Mouse (Mus musculus): ENCODE measurements around the gene Acaa1b. TPM values are rescaled to one million over a fixed set of nuclear protein-coding genes. Genes with fewer than 3 reads are reported as not detected.

Acaa1b gene
- total RNA-seq, 2 experiments from 2014 or later = 0.46 to 0.84 TPM

DNA sequence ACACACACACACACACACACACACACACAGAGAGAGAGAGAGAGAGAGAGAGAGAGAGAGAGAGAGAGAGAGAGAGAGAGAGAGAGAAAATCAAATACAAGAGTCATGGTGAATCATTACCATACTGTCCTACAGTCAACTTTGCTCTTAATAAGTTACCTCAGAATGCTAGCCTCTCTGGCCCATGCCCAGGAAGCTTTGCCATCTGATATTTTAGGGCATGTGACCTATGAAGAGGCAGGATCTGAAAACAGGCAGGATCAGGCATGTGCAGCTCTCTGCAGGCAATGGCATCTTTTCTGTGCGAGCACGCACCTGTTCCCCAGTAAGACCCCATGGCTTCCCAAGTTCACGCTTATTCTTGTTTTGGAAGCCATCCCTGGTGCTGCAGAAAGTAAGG is 3.8 kb upstream of the Acaa1b start:
- Histone ChIP-seq H3K4me3 (no peak overlapping the region), H3K27ac (no peak overlapping the region)
- TF ChIP-seq CTCF (IDR thresholded peaks at IDR 0.05) = no peak
- intact Hi-C loops (cut with DNase I) = no loop called here
- DNase-seq = no peak

DNA sequence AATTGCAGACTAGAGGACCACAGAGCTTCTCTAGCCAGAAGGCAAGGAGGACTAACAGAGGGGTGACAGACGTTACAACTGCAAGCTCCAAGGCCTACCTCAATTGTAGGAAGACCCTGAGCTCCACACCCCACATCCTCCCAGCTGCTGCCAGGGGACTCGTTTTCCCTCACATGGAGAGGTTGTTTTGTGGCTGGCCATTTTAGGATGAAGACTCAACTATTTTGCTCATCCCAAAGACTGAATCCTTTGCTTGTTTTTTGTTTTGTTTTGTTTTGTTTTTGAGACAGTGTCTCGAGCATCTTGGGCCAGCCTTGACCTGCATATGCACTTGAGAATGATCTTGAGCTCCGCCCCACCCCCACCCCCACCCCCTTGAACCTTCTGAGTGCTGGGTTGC is 2.0 kb upstream of the Acaa1b start, which contains the start of gene Gm47289:
TSS of gene Gm47289 (plus strand) at position 301 of the 400 bp plus-strand sequence.
- intact Hi-C loops (cut with DNase I) = loop anchor here (5.0 to 10.0 kb wide), 3 partner anchors 33 to 193 kb away; no protein-coding TSS in a partner anchor
- Histone ChIP-seq H3K4me3 (no peak within 1 kb of the TSS), H3K27ac (no peak within 1 kb of the TSS)
- no peak for TF ChIP-seq CTCF (IDR thresholded peaks at IDR 0.05)
- DNase-seq = no peak

DNA sequence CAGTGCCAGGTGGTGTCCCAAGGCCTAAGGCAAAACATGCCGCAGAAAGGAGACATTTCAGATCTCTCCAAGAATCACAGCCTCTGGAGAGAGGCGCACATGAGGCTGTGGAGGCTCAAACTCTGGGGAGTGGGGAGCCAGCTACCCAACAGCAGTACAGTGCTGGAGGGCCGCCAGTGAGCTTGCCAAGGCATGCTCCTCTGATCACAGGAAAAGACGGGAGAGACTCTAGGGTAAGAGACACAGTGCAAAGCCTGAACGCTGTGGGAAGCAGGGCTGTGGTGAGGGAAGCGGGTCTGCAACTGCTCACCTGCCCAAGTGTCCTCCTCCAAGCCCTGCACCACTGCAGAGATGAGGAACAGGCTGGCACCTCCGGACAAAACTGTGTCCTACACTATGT is 1.1 kb downstream of the Acaa1b start:
- no peak overlapping the region for H3K4me3 ChIP-seq
- intact Hi-C loops (cut with DNase I) = loop anchor here (5.0 to 10.0 kb wide), 3 partner anchors 36 to 196 kb away; no protein-coding TSS in a partner anchor

GRCm38 (mm10) chr9:119155416-119155815 is 1.5 kb downstream of the Acaa1b start:
- H3K4me3 ChIP-seq = no peak overlapping the region
- no peak for DNase-seq
- TF ChIP-seq CTCF (IDR thresholded peaks at IDR 0.05) = no peak
- intact Hi-C loops (cut with DNase I) = loop anchor here (5.0 to 10.0 kb wide), 3 partner anchors 37 to 197 kb away; no protein-coding TSS in a partner anchor
- H3K27ac ChIP-seq = no peak overlapping the region

More for the DNA sequence above, 1.1 kb downstream of the Acaa1b start:
- DNase-seq = peak; percentile 40
- TF ChIP-seq CTCF (IDR thresholded peaks at IDR 0.05) = no peak
- no peak overlapping the region for H3K27ac ChIP-seq

- no peak for DNase-seq
- Histone ChIP-seq H3K27ac (no peak overlapping the region), H3K4me3 (no peak overlapping the region)
- intact Hi-C loops (cut with DNase I) = loop anchor here (10.0 kb wide), 1 partner anchor 123 kb away; no protein-coding TSS in a partner anchor
- no peak for TF ChIP-seq CTCF (IDR thresholded peaks at IDR 0.05)
These were observed 5.1 kb downstream of the Acaa1b start for GRCm38 (mm10) chr9:119151751-119152150.

DNA sequence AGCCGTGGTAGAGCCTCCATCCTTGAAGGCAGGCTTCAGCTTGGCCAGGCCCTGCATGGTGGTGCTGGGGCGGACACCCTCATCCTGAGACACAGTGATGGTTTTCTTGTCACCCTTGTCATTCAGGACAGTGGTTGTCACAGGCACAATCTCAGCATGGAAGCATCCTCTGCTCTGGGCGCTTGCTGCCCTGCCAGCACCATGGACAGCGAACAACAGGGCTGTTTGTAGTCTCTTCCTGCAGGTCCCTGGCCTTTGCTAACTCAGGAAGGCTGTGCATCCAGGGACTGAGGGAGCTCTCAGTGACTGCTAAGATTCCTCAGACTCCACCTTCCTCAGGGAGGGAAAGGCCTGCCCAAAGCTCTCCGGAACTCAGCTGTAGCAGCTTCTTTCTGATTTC is 7.3 kb downstream of the Acaa1b start:
- H3K4me3 ChIP-seq = no peak overlapping the region
- H3K27ac ChIP-seq = no peak overlapping the region
- intact Hi-C loops (cut with DNase I) = no loop called here
- TF ChIP-seq CTCF (IDR thresholded peaks at IDR 0.05) = no peak
- peak; percentile 42 for DNase-seq

DNA sequence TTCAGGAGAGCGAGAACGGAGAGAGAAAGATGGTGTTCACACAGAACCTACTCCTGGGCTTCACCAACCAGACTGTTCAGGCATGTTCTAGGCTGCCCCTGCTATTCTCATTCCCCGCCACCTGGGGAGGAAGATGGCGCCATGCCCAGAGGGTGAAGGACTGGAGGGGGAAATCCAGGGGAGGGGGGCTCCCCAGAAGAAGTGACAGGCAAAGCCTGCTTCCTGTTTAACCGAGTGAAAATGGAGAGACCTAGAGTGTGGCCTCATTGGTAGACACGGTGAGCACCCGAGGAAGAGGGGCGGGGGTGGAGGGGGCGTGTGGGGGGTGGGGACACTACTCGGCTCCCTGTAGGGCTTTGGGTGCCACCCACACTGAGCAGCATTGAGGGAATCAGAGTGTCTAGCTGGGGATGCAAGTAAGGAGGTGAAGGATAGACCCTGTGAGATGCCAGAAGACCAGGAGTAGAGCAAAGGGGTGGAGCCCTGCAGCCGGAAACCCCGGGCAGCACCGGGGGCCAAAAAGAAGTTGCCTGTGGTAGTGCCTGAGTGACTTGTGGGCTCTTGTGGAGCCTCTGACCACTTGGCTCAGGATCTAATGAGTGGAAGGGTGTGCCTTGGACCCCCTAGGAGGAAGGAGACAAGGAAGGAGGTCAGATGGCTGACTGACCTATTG is 10.7 kb downstream of the Acaa1b start:
- intact Hi-C loops (cut with DNase I) = no loop called here
- H3K4me3 ChIP-seq = no peak overlapping the region
- DNase-seq = no peak
- TF ChIP-seq CTCF (IDR thresholded peaks at IDR 0.05) = no peak
- no peak overlapping the region for H3K27ac ChIP-seq

DNA sequence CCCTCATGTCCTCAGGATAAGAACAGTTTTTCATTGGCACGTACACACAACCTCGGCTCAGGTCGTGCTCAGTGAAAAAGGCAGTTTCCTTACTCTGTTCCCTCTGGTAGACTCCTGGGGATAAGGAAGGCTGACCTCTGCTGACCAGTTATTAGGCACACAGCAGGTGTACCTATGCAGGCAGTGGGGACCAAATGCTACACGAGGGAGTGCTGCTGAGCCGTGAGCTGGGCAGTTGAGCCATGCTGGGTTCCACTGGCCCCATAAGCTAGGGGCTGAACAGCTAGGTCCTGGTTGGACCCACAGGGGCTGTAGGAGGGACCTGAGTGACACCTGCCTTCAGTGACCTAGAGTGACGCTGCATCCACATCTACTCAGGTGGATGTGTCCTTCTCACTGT is 11.3 kb downstream of the Acaa1b start:
- Histone ChIP-seq H3K27ac (no peak overlapping the region), H3K4me3 (no peak overlapping the region)
- no peak for DNase-seq
- no peak for TF ChIP-seq CTCF (IDR thresholded peaks at IDR 0.05)
- intact Hi-C loops (cut with DNase I) = no loop called here

DNA sequence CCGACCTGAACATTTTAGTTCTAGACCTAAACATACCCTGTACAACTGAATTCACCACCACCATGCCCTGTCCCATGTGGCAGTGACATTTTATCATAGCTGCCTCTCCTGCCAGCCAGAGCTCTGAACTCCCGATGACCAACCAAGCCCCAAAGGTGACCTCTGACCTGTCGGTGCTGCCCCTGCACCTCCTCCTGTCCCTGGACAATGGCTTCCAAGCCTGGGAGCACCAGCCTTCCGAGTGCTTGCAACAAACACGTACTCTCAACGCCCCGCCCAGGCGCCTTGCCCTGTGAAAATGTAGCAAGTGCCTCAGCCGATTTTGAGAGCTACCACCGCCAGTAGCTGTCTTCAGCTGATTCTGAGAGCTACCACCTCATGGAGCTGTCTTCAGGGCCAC is 11.8 kb downstream of the Acaa1b start:
- intact Hi-C loops (cut with DNase I) = no loop called here
- Histone ChIP-seq H3K4me3 (no peak overlapping the region), H3K27ac (no peak overlapping the region)
- TF ChIP-seq CTCF (IDR thresholded peaks at IDR 0.05) = no peak
- DNase-seq = no peak

GRCm38 (mm10) chr9:119144696-119145095 is 12.2 kb downstream of the Acaa1b start:
- H3K4me3 ChIP-seq = no peak overlapping the region

DNA sequence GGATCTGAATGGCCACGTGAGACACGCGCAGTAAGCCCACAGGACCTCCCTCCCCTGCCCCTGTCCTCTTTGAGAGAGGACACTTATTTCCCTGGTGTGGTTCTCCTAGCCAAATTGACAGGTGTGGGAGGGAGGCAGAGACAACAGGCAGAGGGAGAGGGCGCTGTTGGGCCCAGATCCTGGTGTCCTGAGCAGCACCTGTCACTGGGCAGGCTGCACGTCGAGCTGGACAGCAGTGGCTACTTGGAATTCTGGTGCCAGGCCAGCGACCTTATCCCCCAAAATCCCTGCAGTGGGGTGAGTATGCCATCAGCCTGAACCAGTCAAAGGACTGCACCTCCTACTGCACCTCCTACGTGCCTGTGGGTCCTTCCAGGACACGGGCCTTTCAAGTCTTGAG is 13.5 kb downstream of the Acaa1b start:
- Histone ChIP-seq H3K4me3 (no peak overlapping the region), H3K27ac (no peak overlapping the region)
- intact Hi-C loops (cut with DNase I) = no loop called here
- TF ChIP-seq CTCF (IDR thresholded peaks at IDR 0.05) = no peak; the same call in 1 of the 2 replicates
- no peak for DNase-seq

More at GRCm38 (mm10) chr9:119144696-119145095, 12.2 kb downstream of the Acaa1b start:
- DNase-seq = no peak
- intact Hi-C loops (cut with DNase I) = no loop called here
- no peak for TF ChIP-seq CTCF (IDR thresholded peaks at IDR 0.05)
- no peak overlapping the region for H3K27ac ChIP-seq

DNA sequence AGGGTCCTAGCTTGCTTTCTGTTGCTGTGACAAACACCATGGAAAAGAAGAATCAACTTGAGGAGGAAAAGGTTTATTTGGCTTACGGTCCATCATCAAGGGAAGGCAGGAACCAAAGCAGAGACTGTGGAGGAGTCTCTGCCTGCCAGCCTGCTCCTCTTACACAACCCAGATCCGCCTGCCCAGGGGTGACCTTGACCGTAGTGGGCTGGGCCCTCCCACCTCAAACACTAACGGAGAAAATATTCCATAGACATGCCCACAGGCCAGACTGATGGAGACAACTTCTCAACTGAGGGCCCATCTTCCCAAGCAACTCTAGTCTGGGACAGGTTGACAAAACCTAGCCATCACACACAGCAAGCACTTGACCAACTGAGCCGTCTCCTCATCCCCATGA is 14.8 kb downstream of the Acaa1b start:
- no peak for DNase-seq
- no peak for TF ChIP-seq CTCF (IDR thresholded peaks at IDR 0.05)
- Histone ChIP-seq H3K4me3 (no peak overlapping the region), H3K27ac (no peak overlapping the region)
- intact Hi-C loops (cut with DNase I) = no loop called here

DNA sequence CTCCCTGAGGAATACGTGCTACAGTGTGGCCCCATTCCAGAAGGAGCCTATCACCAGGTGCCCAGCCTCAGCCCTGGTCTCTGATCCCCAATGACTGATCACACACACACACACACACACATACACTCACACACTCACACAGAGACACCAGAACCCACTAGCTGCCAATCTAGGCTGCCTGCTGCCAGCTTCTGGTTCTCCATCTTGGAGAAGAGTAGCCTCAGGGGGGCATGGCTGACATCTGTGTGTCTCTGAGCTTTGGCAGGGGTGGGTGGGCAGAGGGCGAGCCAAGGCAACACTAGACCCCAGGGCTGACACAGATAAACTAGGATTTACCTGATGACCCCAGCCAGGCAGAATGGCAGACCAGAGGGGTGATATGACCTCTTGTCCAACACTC is 18.1 kb downstream of the Acaa1b start:
- Histone ChIP-seq H3K27ac (no peak overlapping the region), H3K4me3 (no peak overlapping the region)
- no peak for TF ChIP-seq CTCF (IDR thresholded peaks at IDR 0.05)
- intact Hi-C loops (cut with DNase I) = no loop called here
- no peak for DNase-seq

GRCm38 (mm10) chr9:119130692-119131091 is 26.2 kb downstream of the Acaa1b start:
- no peak overlapping the region for H3K4me3 ChIP-seq
- intact Hi-C loops (cut with DNase I) = no loop called here
- H3K27ac ChIP-seq = no peak overlapping the region
- no peak for DNase-seq
- no peak for TF ChIP-seq CTCF (IDR thresholded peaks at IDR 0.05)

Measured in gastrocnemius, adult 2 months (tissue).